Mouse (Mus musculus) inflammation-experienced regulatory T-cells, adult 16 weeks (primary cell): ENCODE data around the gene Fut4. TPM values are rescaled to one million over a fixed set of nuclear protein-coding genes. Genes with fewer than 3 reads are reported as not detected.

Experiments
- polyA plus RNA-seq: library from polyadenylated mRNA; unstranded; fragments of 100-300 nt; shearing (Covaris generic); gene quantifications from one replicate; pipeline ENCODE4 v1.2.1, GENCODE M21; 2017

Gene Fut4
- 0.33 TPM for polyA plus RNA-seq

GRCm38 (mm10) chr9:14752001-14752522, at the start of gene Fut4:
TSS of gene Fut4 (minus strand) at chr9:14752393.

GRCm38 (mm10) chr9:14784039-14785002, 32.1 kb upstream of the Fut4 start, which contains the start of the genes Mre11a and Ankrd49:
TSS of gene Mre11a (plus strand) at chr9:14784654.
TSS of gene Ankrd49 (minus strand) at chr9:14784856.

GRCm38 (mm10) chr9:14770803-14771471, 18.7 kb upstream of the Fut4 start, which contains the start of gene 1700012B09Rik:
TSS of gene 1700012B09Rik (minus strand) at chr9:14771030.

GRCm38 (mm10) chr9:14740151-14740924, 11.9 kb downstream of the Fut4 start, which contains the start of gene Piwil4:
TSS of gene Piwil4 (minus strand) at chr9:14740733.

Other genes starting within 250 kb of the Fut4 start
- gene Amotl1, start 107.3 kb downstream of the Fut4 start, polyA plus RNA-seq: 0.15 TPM
- 0.13 TPM for gene Piwil4, start 11.7 kb downstream of the Fut4 start, polyA plus RNA-seq
- not detected for gene 1700012B09Rik, start 18.6 kb upstream of the Fut4 start, polyA plus RNA-seq
- gene Mre11a, start 32.3 kb upstream of the Fut4 start, polyA plus RNA-seq: 51.4 TPM
- 27.5 TPM for gene Ankrd49, start 32.5 kb upstream of the Fut4 start, polyA plus RNA-seq
- 136 TPM for gene Gpr83, start 107.8 kb upstream of the Fut4 start, polyA plus RNA-seq
- gene Izumo1r, start 151.6 kb upstream of the Fut4 start, polyA plus RNA-seq: 1,226 TPM